Mouse (Mus musculus) kidney, embryonic 14.5 days (tissue): Measurements from ENCODE around the gene Lin54. TPM values are rescaled to one million over a fixed set of nuclear protein-coding genes. Genes with fewer than 3 reads are reported as not detected.

Source experiments
- ATAC-seq: fragments of 200-750 bp; cut with Nextera tagmentation; 2 replicates; pipeline ENCODE4 v1.8.0; 2017; ENCODE audit warnings: moderate number of reproducible peaks, mild to moderate bottlenecking, moderate TSS enrichment, moderate library complexity; ENCODE audit not compliant: low FRiP score, low TSS enrichment
- H3K27ac ChIP-seq: fragments of 300-500 bp; sonication (generic); 2 replicates; pipeline ENCODE4 v1.5.1; 2014; ENCODE audit warnings: low read depth, mild to moderate bottlenecking, low read length, moderate library complexity, mixed read lengths
- H3K27me3 ChIP-seq: fragments of 300-500 bp; sonication (generic); 2 replicates; pipeline ENCODE4 v1.6.1; 2014; ENCODE audit warnings: mild to moderate bottlenecking, low read length; ENCODE audit not compliant: control insufficient read depth, insufficient read depth
- H3K36me3 ChIP-seq: fragments of 300-500 bp; sonication (generic); 2 replicates; pipeline ENCODE4 v1.6.1; 2014; ENCODE audit warnings: low read length, mixed read lengths; ENCODE audit not compliant: control insufficient read depth, insufficient read depth
- H3K4me1 ChIP-seq: fragments of 300-500 bp; sonication (generic); 2 replicates; pipeline ENCODE4 v1.6.1; 2014; ENCODE audit warnings: low read length, mixed read lengths; ENCODE audit not compliant: control insufficient read depth, insufficient read depth
- H3K4me2 ChIP-seq: fragments of 300-500 bp; sonication (generic); replicated peaks from 2 replicates; pipeline ENCODE4 v1.6.1; 2014; ENCODE audit warnings: low read depth, mild to moderate bottlenecking, low read length
- H3K4me3 ChIP-seq: fragments of 300-500 bp; sonication (generic); 2 replicates; pipeline ENCODE4 v1.5.1; 2014; ENCODE audit warnings: mild to moderate bottlenecking, low read length
- H3K9ac ChIP-seq: fragments of 300-500 bp; sonication (generic); 2 replicates; pipeline ENCODE4 v1.6.1; 2014; ENCODE audit warnings: low read depth, mild to moderate bottlenecking, low read length, moderate library complexity
- H3K9me3 ChIP-seq: fragments of 300-500 bp; sonication (generic); 2 replicates; pipeline ENCODE4 v1.6.1; 2016; ENCODE audit warnings: low read length; ENCODE audit not compliant: control insufficient read depth
- WGBS: fragments of 180-500 bp; shearing (Covaris S2); extraction: QIAGEN DNeasy Blood & Tissue Kit; methylation state at CpG from one replicate; pipeline ENCODE4 v1.1.7; 2014; 5-methylcytosine and 5-hydroxymethylcytosine counted together
- polyA plus RNA-seq: library from polyadenylated mRNA; unstranded; fragments of >200 nt; fragmentation: Nextera tagmentation; extraction: Ambion mirVana; gene quantifications from 2 replicates; pipeline ENCODE4 v1.2.1, GENCODE M21; 2014

Gene Lin54
- polyA plus RNA-seq, 1 experiment from 2014 or later, result 16.8 TPM

DNA sequence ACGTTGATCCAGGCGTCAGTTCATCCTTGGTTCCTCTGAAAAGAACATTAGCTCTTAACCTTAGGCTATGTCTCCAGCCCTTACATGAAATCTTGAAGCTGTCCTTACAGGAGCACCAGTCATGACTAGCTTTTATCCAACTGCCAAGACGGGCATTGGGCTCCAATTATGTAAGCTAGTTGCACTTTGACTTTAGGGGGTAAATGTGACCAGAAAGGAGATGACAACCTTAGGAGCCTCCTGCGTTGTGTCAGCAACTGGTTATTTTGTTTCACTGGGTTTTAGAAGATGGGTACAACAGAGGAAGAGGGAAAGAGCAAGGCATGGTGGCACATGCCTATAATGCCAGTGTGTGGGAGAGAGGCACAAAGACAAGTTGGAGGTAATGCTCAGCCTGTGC is 81.6 kb downstream of the Lin54 start:
- Histone ChIP-seq H3K9ac (no peak overlapping the region), H3K4me3 (no peak overlapping the region), H3K9me3 (no peaks in the 10 kb centered on the region), H3K27ac (no peak overlapping the region), H3K4me1 (peaks cover 23% of the 10 kb centered on the region), H3K4me2 (no peak overlapping the region), H3K27me3 (no peaks in the 10 kb centered on the region), H3K36me3 (peaks cover 52% of the 10 kb centered on the region)
- ATAC-seq, result no peak
- WGBS, result 68% methylated on average over 4 of the region's 4 CpGs

DNA sequence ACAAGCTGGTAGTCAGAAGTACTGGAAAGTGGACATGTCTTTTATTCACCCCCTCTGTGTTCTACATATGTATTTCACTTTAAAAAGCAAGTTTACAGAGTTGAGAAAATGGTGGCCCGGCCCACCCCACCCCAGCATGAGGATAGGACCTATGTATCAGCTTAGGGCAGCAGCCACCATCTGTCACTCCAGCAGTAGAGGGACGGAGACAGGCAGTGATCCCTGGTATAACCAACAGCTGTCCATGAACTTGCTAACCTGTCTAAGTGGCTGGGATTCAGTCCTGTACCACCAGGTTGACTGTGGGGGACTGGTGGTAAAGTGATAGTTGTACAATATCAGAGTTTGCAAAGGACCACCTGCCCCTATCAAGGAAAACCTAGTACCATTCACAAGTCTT is 82.4 kb downstream of the Lin54 start:
- H3K9ac ChIP-seq, result no peak overlapping the region
- WGBS, result 88% methylated on average over 2 of the region's 2 CpGs
- no peaks in the 10 kb centered on the region for H3K9me3 ChIP-seq
- no peaks in the 10 kb centered on the region for H3K27me3 ChIP-seq
- no peak overlapping the region for H3K4me2 ChIP-seq
- no peak overlapping the region for H3K27ac ChIP-seq
- no peak overlapping the region for H3K4me3 ChIP-seq
- H3K36me3 ChIP-seq, result peaks cover 44% of the 10 kb centered on the region
- ATAC-seq, result no peak
- peaks cover 20% of the 10 kb centered on the region for H3K4me1 ChIP-seq

DNA sequence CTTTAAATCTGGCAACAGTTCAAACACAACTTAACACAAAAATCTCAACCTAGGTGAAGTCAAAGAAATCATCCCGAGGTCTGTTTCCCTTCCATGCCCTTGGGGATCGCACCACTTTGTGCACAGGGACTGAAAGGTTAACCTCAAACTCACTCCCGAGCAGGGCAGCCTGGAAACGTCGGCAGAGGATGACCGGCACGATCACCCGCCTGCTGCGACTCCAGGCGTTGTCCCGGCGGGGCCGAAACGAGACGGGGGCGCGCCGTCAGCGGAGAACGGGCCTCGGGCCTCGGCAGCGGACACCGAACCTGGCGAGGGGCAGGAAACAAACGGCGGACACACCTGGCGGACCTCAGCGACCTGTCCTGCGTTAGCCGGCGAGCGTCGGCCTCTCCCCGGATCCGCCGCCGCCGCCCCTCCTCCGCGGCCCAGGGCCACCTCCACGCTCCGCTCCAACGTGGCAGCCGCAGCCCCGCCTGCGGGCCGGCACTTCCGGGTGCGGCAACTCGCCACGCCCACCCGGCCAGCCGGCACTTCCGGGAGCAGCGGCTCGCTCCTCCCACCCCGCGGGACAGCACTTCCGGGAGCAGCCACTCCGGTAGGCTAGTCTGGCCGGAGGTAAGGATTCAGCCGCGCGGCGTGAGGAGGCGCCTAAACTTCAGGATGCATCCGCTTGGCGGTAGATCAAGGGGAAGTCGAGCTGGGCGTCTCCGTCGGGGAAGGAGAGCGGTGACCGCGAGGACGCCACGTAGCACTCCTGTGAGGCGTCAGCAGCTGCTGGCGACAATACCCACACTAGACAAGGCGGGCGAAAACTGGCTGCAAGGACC is 84.5 kb downstream of the Lin54 start, which contains the start of gene Sec31a:
TSS of gene Sec31a (minus strand) at position 474 of the 830 bp plus-strand sequence.
- under 1% methylated on average over 74 of the region's 82 CpGs for WGBS
- H3K27me3 ChIP-seq, result no peaks in the 10 kb centered on the region
- peak within 1 kb of the TSS; percentile 84 for H3K9ac ChIP-seq
- peaks cover 18% of the 10 kb centered on the region for H3K4me1 ChIP-seq
- H3K36me3 ChIP-seq, result peaks cover 23% of the 10 kb centered on the region
- peak within 1 kb of the TSS; percentile 91 for H3K27ac ChIP-seq
- ATAC-seq, result peak; percentile 97
- H3K4me3 ChIP-seq, result peak within 1 kb of the TSS; percentile 77
- H3K9me3 ChIP-seq, result no peaks in the 10 kb centered on the region
- H3K4me2 ChIP-seq, result peak within 1 kb of the TSS; percentile 66

DNA sequence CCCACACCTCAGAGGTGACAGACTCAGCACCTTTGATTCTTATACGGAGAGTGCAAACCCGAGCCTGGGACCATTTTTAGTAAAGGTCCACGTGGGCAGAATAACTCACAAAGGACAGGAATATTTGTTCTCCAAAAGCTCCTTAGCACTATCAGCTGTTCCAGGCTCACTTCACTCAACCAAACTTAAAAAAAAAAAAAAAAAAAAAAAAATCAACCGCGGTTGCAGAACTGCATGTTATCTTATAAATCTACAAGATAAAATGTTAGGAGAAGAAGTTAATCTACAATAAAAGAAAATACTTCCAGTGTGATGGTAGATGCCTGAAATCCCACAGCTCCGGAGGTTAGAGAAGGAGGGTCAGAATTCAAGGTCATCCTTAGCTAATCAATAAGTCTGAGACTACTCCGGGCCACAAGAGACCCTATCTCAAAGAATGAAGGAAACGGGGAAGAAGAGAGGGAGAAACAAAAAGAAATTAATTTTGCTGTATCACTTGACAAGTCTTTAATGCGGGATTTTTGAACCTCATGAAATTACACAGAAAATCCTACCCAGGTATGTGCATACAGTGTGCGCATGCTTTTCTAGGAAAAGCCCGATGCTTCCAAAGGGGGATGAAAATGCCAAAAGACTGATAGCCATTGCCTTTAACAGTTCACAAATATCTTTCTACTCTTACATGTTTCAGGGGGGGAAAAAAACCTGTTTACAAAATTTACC is 85.8 kb downstream of the Lin54 start:
- Histone ChIP-seq H3K4me3 (peak overlapping the region; percentile 77), H3K36me3 (peaks cover 9% of the 10 kb centered on the region), H3K9ac (peak overlapping the region; percentile 84), H3K27me3 (no peaks in the 10 kb centered on the region), H3K27ac (no peak overlapping the region), H3K4me2 (peak overlapping the region; percentile 66), H3K9me3 (no peaks in the 10 kb centered on the region), H3K4me1 (peaks cover 18% of the 10 kb centered on the region)
- ATAC-seq, result no peak
- 32% methylated on average over 11 of the region's 11 CpGs for WGBS

DNA sequence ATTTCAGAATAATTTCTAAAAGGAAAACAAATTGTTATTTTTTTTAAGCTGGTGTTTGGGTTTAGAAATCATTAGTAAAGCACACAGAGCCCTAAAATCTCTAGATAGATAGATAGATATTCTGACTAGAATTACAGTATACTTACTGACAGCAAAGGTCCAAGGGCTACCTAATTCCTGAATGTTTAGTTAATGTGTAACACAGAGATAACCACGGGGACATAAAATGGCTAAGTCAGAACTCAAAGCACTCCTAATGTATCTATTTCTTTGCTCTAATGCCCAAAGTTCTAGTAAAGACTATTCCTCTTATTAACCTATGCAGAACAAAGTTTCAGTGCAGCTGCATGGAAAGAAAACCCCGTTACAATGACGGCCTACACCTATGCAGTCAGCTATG is 87.6 kb downstream of the Lin54 start:
- H3K9me3 ChIP-seq, result no peaks in the 10 kb centered on the region
- H3K4me1 ChIP-seq, result peaks cover 18% of the 10 kb centered on the region
- no peak overlapping the region for H3K4me3 ChIP-seq
- no peak overlapping the region for H3K27ac ChIP-seq
- peaks cover 4% of the 10 kb centered on the region; the same call in 1 of the 2 replicates for H3K36me3 ChIP-seq
- no peak for ATAC-seq
- H3K4me2 ChIP-seq, result no peak overlapping the region
- H3K27me3 ChIP-seq, result no peaks in the 10 kb centered on the region
- WGBS, result 71% methylated on average over 3 of the region's 3 CpGs
- no peak overlapping the region for H3K9ac ChIP-seq

DNA sequence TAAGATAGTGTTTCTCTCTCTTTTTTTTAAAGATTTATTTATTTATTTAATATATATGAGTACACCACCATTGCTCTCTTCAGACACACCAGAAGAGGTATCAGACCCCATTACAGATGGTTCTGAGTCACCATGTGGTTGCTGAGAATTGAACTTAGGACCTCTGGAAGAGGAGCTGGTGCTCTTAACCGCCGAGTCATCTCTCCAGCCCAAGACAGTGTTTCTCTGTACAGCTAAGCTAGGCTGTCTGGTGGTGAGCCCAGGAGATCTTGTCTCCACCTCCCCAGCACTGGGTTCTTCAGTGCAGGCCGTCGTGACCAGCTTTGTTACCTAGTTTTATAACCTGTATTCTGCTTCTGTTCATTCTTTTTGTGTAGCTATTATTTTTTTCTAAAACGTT is 90.2 kb downstream of the Lin54 start:
- H3K4me3 ChIP-seq, result no peak overlapping the region
- peaks cover 26% of the 10 kb centered on the region; the same call in 1 of the 2 replicates for H3K36me3 ChIP-seq
- WGBS, result 89% methylated on average over 5 of the region's 5 CpGs
- H3K27me3 ChIP-seq, result no peaks in the 10 kb centered on the region
- no peak for ATAC-seq
- H3K4me1 ChIP-seq, result peaks cover 15% of the 10 kb centered on the region
- no peak overlapping the region for H3K27ac ChIP-seq
- H3K4me2 ChIP-seq, result no peak overlapping the region
- no peak overlapping the region for H3K9ac ChIP-seq
- H3K9me3 ChIP-seq, result no peaks in the 10 kb centered on the region

DNA sequence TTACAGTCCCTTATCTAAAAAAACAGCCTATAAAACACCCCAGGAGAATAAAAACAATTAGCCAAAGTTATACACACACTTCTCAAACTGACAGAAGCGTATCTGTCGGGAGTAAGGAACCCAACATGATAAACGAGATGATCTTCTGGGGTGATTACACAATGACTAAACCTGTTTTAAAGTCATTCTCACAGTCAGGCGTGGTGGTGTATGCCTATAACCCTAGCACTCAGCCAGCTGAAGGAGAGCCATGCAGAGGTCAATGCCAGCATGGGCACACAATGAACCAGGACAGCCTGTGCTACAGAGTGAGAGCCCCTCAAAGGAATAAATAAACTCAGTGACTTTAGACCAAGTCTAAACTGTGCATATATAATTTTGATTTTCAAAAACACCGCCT is 92.0 kb downstream of the Lin54 start:
- no peak overlapping the region for H3K9ac ChIP-seq
- WGBS, result 81% methylated on average over 5 of the region's 5 CpGs
- no peaks in the 10 kb centered on the region for H3K27me3 ChIP-seq
- peaks cover 42% of the 10 kb centered on the region; the same call in 1 of the 2 replicates for H3K36me3 ChIP-seq
- H3K27ac ChIP-seq, result no peak overlapping the region
- H3K9me3 ChIP-seq, result no peaks in the 10 kb centered on the region
- no peak for ATAC-seq
- H3K4me1 ChIP-seq, result peaks cover 4% of the 10 kb centered on the region; the same call in 1 of the 2 replicates
- H3K4me3 ChIP-seq, result no peak overlapping the region
- no peak overlapping the region for H3K4me2 ChIP-seq

DNA sequence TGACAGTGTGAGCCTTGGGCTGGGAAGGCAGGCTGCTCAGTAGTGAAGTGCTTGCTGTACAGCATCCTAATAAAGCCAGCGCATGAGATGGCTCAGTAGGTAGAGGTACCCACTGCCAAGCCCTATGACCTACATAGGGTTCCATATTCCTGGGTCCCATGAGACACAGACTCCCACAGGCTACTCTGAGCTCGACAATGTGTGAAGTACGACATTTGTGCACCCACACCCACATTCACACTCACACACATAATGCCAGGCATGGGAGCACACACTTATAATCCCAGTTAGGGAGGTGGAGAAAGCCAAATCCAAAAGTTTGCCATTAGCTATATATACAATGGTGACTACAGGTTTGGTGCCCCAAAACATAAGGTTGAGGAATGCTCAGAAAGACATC is 103.7 kb downstream of the Lin54 start:
- WGBS, result 94% methylated on average over 3 of the region's 3 CpGs
- H3K4me3 ChIP-seq, result no peak overlapping the region
- H3K9ac ChIP-seq, result no peak overlapping the region
- H3K27ac ChIP-seq, result no peak overlapping the region
- H3K9me3 ChIP-seq, result no peaks in the 10 kb centered on the region
- H3K27me3 ChIP-seq, result no peaks in the 10 kb centered on the region
- H3K36me3 ChIP-seq, result peaks cover 89% of the 10 kb centered on the region
- no peak overlapping the region for H3K4me2 ChIP-seq
- H3K4me1 ChIP-seq, result no peaks in the 10 kb centered on the region
- ATAC-seq, result no peak

DNA sequence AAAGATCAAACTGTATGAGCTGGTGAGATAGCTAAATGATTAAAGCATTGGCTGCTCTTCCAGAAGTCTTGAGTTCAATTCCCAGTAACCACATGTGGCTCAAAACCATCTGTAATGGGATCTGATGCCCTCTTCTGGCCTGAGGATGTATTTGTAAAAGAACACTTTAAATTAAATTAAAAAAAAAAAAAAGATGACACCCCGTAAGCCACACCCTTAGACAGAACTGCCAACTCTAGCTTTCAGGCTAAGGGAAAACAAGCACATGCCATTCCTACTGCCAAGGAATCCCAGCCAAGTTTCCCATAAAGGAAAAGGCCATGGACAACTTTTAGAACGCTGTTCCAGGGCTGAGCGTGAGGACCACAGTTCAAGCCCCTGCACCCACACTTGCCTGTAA is 106.8 kb downstream of the Lin54 start:
- Histone ChIP-seq H3K4me1 (no peaks in the 10 kb centered on the region), H3K27ac (no peak overlapping the region), H3K9me3 (no peaks in the 10 kb centered on the region), H3K4me3 (no peak overlapping the region), H3K27me3 (no peaks in the 10 kb centered on the region), H3K9ac (no peak overlapping the region), H3K4me2 (no peak overlapping the region), H3K36me3 (peaks cover 94% of the 10 kb centered on the region)
- ATAC-seq, result no peak
- 87% methylated on average over 3 of the region's 3 CpGs for WGBS
